Mouse (Mus musculus): ENCODE measurements around the gene Gm45785.

Gene Gm45785

GRCm38 (mm10) chr7:140857550-140858505 lies 1.7 kb upstream of the Gm45785 start, which contains the start of gene Bet1l:
Gene Bet1l (minus strand): TSS chr7:140857577.
- peak; percentile 39 for DNase-seq (ENCODE audit: low read depth)

- peak; percentile 90 for DNase-seq (ENCODE audit: low read depth)
These were observed 836 bp upstream of the Gm45785 start, which contains the start of gene Ric8a for GRCm38 (mm10) chr7:140856785-140857549. Gene Ric8a (plus strand): TSS chr7:140856957.

- no peak for DNase-seq (ENCODE audit: low read depth)
These were observed 950 bp downstream of the Gm45785 start for GRCm38 (mm10) chr7:140855181-140855580.

GRCm38 (mm10) chr7:140854483-140854882 lies 1.6 kb downstream of the Gm45785 start:
- no peak for DNase-seq (ENCODE audit: low read depth)

- DNase-seq (ENCODE audit: low read depth) = no peak
These were observed 2.7 kb downstream of the Gm45785 start for GRCm38 (mm10) chr7:140853386-140853785.

- no peak for DNase-seq (ENCODE audit: low read depth)
These were observed 4.2 kb downstream of the Gm45785 start for GRCm38 (mm10) chr7:140851916-140852315.

GRCm38 (mm10) chr7:140848591-140848990 lies 7.5 kb downstream of the Gm45785 start:
- DNase-seq (ENCODE audit: low read depth) = no peak

- no peak for DNase-seq (ENCODE audit: low read depth)
These were observed 8.2 kb downstream of the Gm45785 start, which contains the start of gene Odf3 for GRCm38 (mm10) chr7:140847755-140848580. Gene Odf3 (plus strand): TSS chr7:140847805.

GRCm38 (mm10) chr7:140846676-140847075 lies 9.5 kb downstream of the Gm45785 start:
- peak; percentile 59 for DNase-seq (ENCODE audit: low read depth)

- DNase-seq (ENCODE audit: low read depth) = no peak
These were observed 10.4 kb downstream of the Gm45785 start for GRCm38 (mm10) chr7:140845683-140846082.

GRCm38 (mm10) chr7:140844905-140845665 lies 11.0 kb downstream of the Gm45785 start, which contains the start of gene Scgb1c1:
Gene Scgb1c1 (plus strand): TSS chr7:140845547.
- peak; percentile 89 for DNase-seq (ENCODE audit: low read depth)

GRCm38 (mm10) chr7:140843806-140844205 lies 12.3 kb downstream of the Gm45785 start:
- no peak for DNase-seq (ENCODE audit: low read depth)

- DNase-seq (ENCODE audit: low read depth) = peak; percentile 35
These were observed 15.1 kb downstream of the Gm45785 start for GRCm38 (mm10) chr7:140840750-140841735.

- no peak for DNase-seq (ENCODE audit: low read depth)
These were observed 16.6 kb downstream of the Gm45785 start for GRCm38 (mm10) chr7:140839556-140839955.

GRCm38 (mm10) chr7:140836243-140837115 lies 19.7 kb downstream of the Gm45785 start:
- DNase-seq (ENCODE audit: low read depth) = no peak

- DNase-seq (ENCODE audit: low read depth) = no peak
These were observed 20.4 kb downstream of the Gm45785 start for GRCm38 (mm10) chr7:140835758-140836087.

- DNase-seq (ENCODE audit: low read depth) = no peak
These were observed 21.0 kb downstream of the Gm45785 start, which contains the start of gene Urah for GRCm38 (mm10) chr7:140834968-140835757. Gene Urah (plus strand): TSS chr7:140835018.

GRCm38 (mm10) chr7:140833341-140833740 lies 22.8 kb downstream of the Gm45785 start:
- no peak for DNase-seq (ENCODE audit: low read depth)
